Mouse (Mus musculus) testis, adult 2 months (tissue): ENCODE measurements at regions not wholly inside any gene's neighbourhood (a gene's known extent, or its start where the extent isn't known, plus 50 kb on each side); places are given as distances from the start of the nearest gene placed in this dataset.

ENCODE experiments used
- CTCF ChIP-seq: fragments of 200-500 bp; IDR thresholded peaks from 2 replicates; pipeline ENCODE4 v1.5.1; 2012; ENCODE audit warnings: low read depth, mild to moderate bottlenecking, inconsistent platforms, low read length, moderate library complexity; ENCODE audit not compliant: control insufficient read depth, insufficient read depth, insufficient replicate concordance
- POLR2A ChIP-seq: fragments of 200-500 bp; IDR thresholded peaks from 2 replicates; pipeline ENCODE4 v1.6.1; 2012; ENCODE audit warnings: low read depth, mild to moderate bottlenecking, inconsistent platforms, low read length, moderate library complexity; ENCODE audit not compliant: control insufficient read depth

DNA sequence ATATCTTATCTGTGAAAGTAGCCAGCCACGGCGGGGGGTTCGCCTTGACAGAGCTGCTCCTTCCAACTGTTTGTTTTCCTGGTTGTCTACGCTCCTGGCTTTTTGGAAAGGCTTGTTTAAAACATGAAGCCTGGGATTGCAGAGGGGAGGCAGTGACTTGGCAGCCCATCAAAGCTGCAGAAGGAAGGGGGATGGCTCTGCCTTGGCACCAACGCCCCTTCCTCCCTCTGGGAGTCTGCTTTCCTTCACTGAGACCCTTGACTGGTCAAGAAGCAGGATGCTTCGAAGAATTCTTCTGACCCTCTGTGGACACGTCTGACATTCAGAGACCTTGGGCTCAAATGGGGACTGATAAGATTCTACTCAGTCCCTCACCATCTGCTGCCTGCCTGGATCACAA, 176.9 kb upstream of the Sall1 start:
- TF ChIP-seq CTCF (no peak), POLR2A (no peak)
